Mouse (Mus musculus) testis, adult 2 months (tissue): ENCODE data around the gene Apba1. TPM values are rescaled to one million over a fixed set of nuclear protein-coding genes. Genes with fewer than 3 reads are reported as not detected.

Source experiments
- H3K27ac ChIP-seq: fragments of 200-500 bp; 2 replicates; pipeline ENCODE4 v1.5.1; 2012; ENCODE audit warnings: low read depth, low read length; ENCODE audit not compliant: control insufficient read depth, insufficient read depth
- H3K27me3 ChIP-seq: fragments of 200-500 bp; 2 replicates; pipeline ENCODE4 v1.6.1; 2012; ENCODE audit warnings: mild to moderate bottlenecking, low read length, moderate library complexity; ENCODE audit not compliant: control insufficient read depth, insufficient read depth
- H3K36me3 ChIP-seq: fragments of 200-500 bp; 2 replicates; pipeline ENCODE4 v1.6.1; 2012; ENCODE audit warnings: mild to moderate bottlenecking, low read length; ENCODE audit not compliant: control insufficient read depth, insufficient read depth
- H3K4me1 ChIP-seq: fragments of 200-500 bp; 2 replicates; pipeline ENCODE4 v1.6.1; 2012; ENCODE audit warnings: low read length; ENCODE audit not compliant: control insufficient read depth, insufficient read depth
- H3K4me3 ChIP-seq: fragments of 200-500 bp; 2 replicates; pipeline ENCODE4 v1.5.1; 2012; ENCODE audit warnings: low read depth, mild to moderate bottlenecking, low read length, moderate library complexity, mixed read lengths; ENCODE audit not compliant: control insufficient read depth
- CTCF ChIP-seq: fragments of 200-500 bp; IDR thresholded peaks from 2 replicates; pipeline ENCODE4 v1.5.1; 2012; ENCODE audit warnings: low read depth, mild to moderate bottlenecking, inconsistent platforms, low read length, moderate library complexity; ENCODE audit not compliant: control insufficient read depth, insufficient read depth, insufficient replicate concordance
- POLR2A ChIP-seq: fragments of 200-500 bp; IDR thresholded peaks from 2 replicates; pipeline ENCODE4 v1.6.1; 2012; ENCODE audit warnings: low read depth, mild to moderate bottlenecking, inconsistent platforms, low read length, moderate library complexity; ENCODE audit not compliant: control insufficient read depth
- polyA plus RNA-seq: library from polyadenylated mRNA; depleted of rRNA; stranded (reverse); fragments of >200 nt; gene quantifications from 2 replicates; pipeline ENCODE4 v1.2.3, GENCODE M21; 2012; rRNA removed

Gene Apba1
- 24.1 and 24.9 TPM in 2 replicates for polyA plus RNA-seq

GRCm38 (mm10) chr19:23758554-23759321 is at the start of gene Apba1:
Gene Apba1 (plus strand): TSS chr19:23758887.
- peaks cover 18% of the 10 kb centered on the region for H3K4me1 ChIP-seq
- no peaks in the 10 kb centered on the region for H3K27me3 ChIP-seq
- no peak; the same call in 1 of the 2 replicates for TF ChIP-seq POLR2A
- no peak for TF ChIP-seq CTCF
- peak within 1 kb of the TSS; percentile 88 for H3K27ac ChIP-seq
- peak within 1 kb of the TSS; percentile 94 for H3K4me3 ChIP-seq
- no peaks in the 10 kb centered on the region for H3K36me3 ChIP-seq

- no peak overlapping the region for H3K27ac ChIP-seq
- TF ChIP-seq CTCF (no peak), POLR2A (no peak)
- H3K36me3 ChIP-seq = no peaks in the 10 kb centered on the region
- no peaks in the 10 kb centered on the region for H3K4me1 ChIP-seq
- no peak overlapping the region for H3K4me3 ChIP-seq
- H3K27me3 ChIP-seq = no peaks in the 10 kb centered on the region
Observed at GRCm38 (mm10) chr19:23746506-23746905, 12.2 kb upstream of the Apba1 start.

- Histone ChIP-seq H3K27me3 (no peaks in the 10 kb centered on the region), H3K4me3 (no peak overlapping the region), H3K27ac (no peak overlapping the region), H3K4me1 (peaks cover 18% of the 10 kb centered on the region), H3K36me3 (no peaks in the 10 kb centered on the region)
- no peak for TF ChIP-seq CTCF
- no peak for TF ChIP-seq POLR2A
Observed at GRCm38 (mm10) chr19:23757011-23757410, 1.7 kb upstream of the Apba1 start.

GRCm38 (mm10) chr19:23757961-23758553 is 630 bp upstream of the Apba1 start:
- TF ChIP-seq POLR2A (no peak), CTCF (peak; percentile 77)
- Histone ChIP-seq H3K27me3 (no peaks in the 10 kb centered on the region), H3K27ac (peak overlapping the region; percentile 88), H3K4me3 (peak overlapping the region; percentile 94), H3K36me3 (no peaks in the 10 kb centered on the region), H3K4me1 (peaks cover 18% of the 10 kb centered on the region)

- peaks cover 18% of the 10 kb centered on the region for H3K4me1 ChIP-seq
- TF ChIP-seq POLR2A = no peak
- no peak for TF ChIP-seq CTCF
- no peaks in the 10 kb centered on the region for H3K36me3 ChIP-seq
- no peaks in the 10 kb centered on the region for H3K27me3 ChIP-seq
- peak overlapping the region; percentile 94 for H3K4me3 ChIP-seq
- no peak overlapping the region for H3K27ac ChIP-seq
Observed at GRCm38 (mm10) chr19:23759322-23759945, 747 bp downstream of the Apba1 start.

GRCm38 (mm10) chr19:23763371-23763770 is 4.7 kb downstream of the Apba1 start:
- H3K27ac ChIP-seq = no peak overlapping the region
- H3K4me3 ChIP-seq = no peak overlapping the region
- TF ChIP-seq POLR2A (no peak), CTCF (no peak)
- H3K27me3 ChIP-seq = no peaks in the 10 kb centered on the region
- no peaks in the 10 kb centered on the region for H3K36me3 ChIP-seq
- peaks cover 8% of the 10 kb centered on the region for H3K4me1 ChIP-seq

DNA sequence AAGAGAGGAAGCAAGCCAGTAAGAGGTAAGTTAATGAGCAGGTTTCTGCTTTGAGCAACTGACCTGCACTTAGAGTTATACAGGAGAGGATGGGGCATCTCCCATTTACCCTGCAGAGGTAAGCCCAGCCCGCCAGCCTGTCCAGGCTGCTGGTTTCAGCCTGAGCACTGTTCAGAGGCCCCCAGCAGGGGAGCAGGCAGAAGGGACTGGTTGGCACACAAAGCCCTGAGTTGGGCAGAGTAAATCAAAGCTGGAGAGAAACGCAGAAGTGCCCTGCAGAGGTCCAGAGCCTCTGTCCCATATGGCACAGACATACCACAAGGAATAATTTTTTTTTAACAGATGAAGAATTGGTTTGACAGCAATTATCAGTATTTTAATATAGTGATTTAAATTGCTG is 5.4 kb downstream of the Apba1 start:
- Histone ChIP-seq H3K4me3 (no peak overlapping the region), H3K4me1 (peaks cover 5% of the 10 kb centered on the region), H3K36me3 (no peaks in the 10 kb centered on the region), H3K27me3 (no peaks in the 10 kb centered on the region), H3K27ac (no peak overlapping the region)
- no peak for TF ChIP-seq CTCF
- TF ChIP-seq POLR2A = no peak
